Mouse (Mus musculus) midbrain, embryonic 13.5 days (tissue): ENCODE data around the gene Pld6. TPM values are rescaled to one million over a fixed set of nuclear protein-coding genes. Genes with fewer than 3 reads are reported as not detected.
"Not testable (repeated sequence)": the region's sequence is repeated elsewhere in the genome, so short reads cannot be mapped to it uniquely, and the experiment has no call there.

Experiments used
- ATAC-seq: fragments of 200-750 bp; cut with Nextera tagmentation; 2 replicates; pipeline ENCODE4 v1.8.0; 2017; ENCODE audit warnings: mild to moderate bottlenecking, moderate TSS enrichment, moderate library complexity
- H3K27ac ChIP-seq: fragments of 300-500 bp; sonication (generic); 2 replicates; pipeline ENCODE4 v1.5.1; 2015; ENCODE audit warnings: inconsistent platforms, mild to moderate bottlenecking, moderate library complexity
- H3K27me3 ChIP-seq: fragments of 300-500 bp; sonication (generic); 2 replicates; pipeline ENCODE4 v1.6.1; 2015; ENCODE audit warnings: mild to moderate bottlenecking, inconsistent platforms
- H3K36me3 ChIP-seq: fragments of 300-500 bp; sonication (generic); 2 replicates; pipeline ENCODE4 v1.6.1; 2015; ENCODE audit warnings: mild to moderate bottlenecking, inconsistent platforms
- H3K4me1 ChIP-seq: fragments of 300-500 bp; sonication (generic); replicated peaks from 2 replicates; pipeline ENCODE4 v1.6.1; 2015; ENCODE audit warnings: inconsistent platforms
- H3K4me2 ChIP-seq: fragments of 300-500 bp; sonication (generic); replicated peaks from 2 replicates; pipeline ENCODE4 v1.6.1; 2015; ENCODE audit warnings: moderate library complexity, mild to moderate bottlenecking, inconsistent platforms
- H3K4me3 ChIP-seq: fragments of 300-500 bp; sonication (generic); replicated peaks from 2 replicates; pipeline ENCODE4 v1.5.1; 2015; ENCODE audit warnings: mild to moderate bottlenecking, inconsistent platforms
- H3K9ac ChIP-seq: fragments of 300-500 bp; sonication (generic); replicated peaks from 2 replicates; pipeline ENCODE4 v1.6.1; 2015; ENCODE audit warnings: mild to moderate bottlenecking, inconsistent platforms
- H3K9me3 ChIP-seq: fragments of 300-500 bp; sonication (generic); 2 replicates; pipeline ENCODE4 v1.6.1; 2016; ENCODE audit warnings: mild to moderate bottlenecking, inconsistent platforms
- WGBS: fragments of 180-500 bp; shearing (Covaris S2); methylation state at CpG from one replicate; pipeline ENCODE4 v1.1.7; 2015; 5-methylcytosine and 5-hydroxymethylcytosine counted together
- polyA plus RNA-seq: library from polyadenylated mRNA; unstranded; fragments of >200 nt; fragmentation: Nextera tagmentation; extraction: Ambion mirVana; gene quantifications from 2 replicates; pipeline ENCODE4 v1.2.1, GENCODE M21; 2015

The Pld6 gene
- polyA plus RNA-seq, 1 experiment from 2014 or later = 2.7 TPM

DNA sequence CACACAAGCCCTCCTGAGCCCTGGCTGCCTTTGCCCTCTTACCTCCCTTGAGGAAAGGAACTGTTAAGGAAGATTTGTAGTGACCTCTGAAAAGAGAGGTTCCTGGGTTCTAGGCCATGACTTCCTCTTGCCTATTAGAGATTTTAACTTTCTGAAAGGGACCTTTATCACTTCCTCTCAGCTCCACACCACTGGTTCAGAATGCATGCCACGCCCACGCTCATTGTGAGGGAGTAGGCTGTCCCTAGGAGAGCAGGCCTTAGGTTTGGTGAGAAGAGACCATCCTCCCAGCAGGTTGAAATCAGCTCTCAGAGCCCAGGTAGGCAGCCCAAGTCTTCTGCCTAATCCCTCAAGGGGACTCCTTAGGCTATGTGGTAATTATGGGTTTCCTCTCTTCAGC is 47.4 kb downstream of the Pld6 start:
- ATAC-seq = no peak
- Histone ChIP-seq H3K9me3 (no peaks in the 10 kb centered on the region), H3K4me2 (no peak overlapping the region), H3K4me1 (no peaks in the 10 kb centered on the region), H3K27me3 (no peaks in the 10 kb centered on the region), H3K27ac (no peak overlapping the region), H3K4me3 (no peak overlapping the region), H3K36me3 (peaks cover 95% of the 10 kb centered on the region), H3K9ac (no peak overlapping the region)
- WGBS = 87% methylated on average over 2 of the region's 2 CpGs

GRCm38 (mm10) chr11:59737250-59737649 is 50.2 kb downstream of the Pld6 start:
- no peaks in the 10 kb centered on the region for H3K27me3 ChIP-seq
- ATAC-seq = no peak
- H3K27ac ChIP-seq = no peak overlapping the region
- H3K4me1 ChIP-seq = no peaks in the 10 kb centered on the region; the same call in 1 of the 2 replicates
- no peak overlapping the region for H3K4me3 ChIP-seq
- no peak overlapping the region for H3K9ac ChIP-seq
- H3K9me3 ChIP-seq = no peaks in the 10 kb centered on the region
- peaks cover 77% of the 10 kb centered on the region for H3K36me3 ChIP-seq
- H3K4me2 ChIP-seq = no peak overlapping the region
- WGBS = 97% methylated on average over 12 of the region's 12 CpGs

- H3K4me3 ChIP-seq, H3K9me3 ChIP-seq, H3K4me1 ChIP-seq, H3K9ac ChIP-seq, H3K4me2 ChIP-seq, H3K27me3 ChIP-seq, ATAC-seq, H3K27ac ChIP-seq: not testable (repeated sequence)
- WGBS = 93% methylated on average over 4 of the region's 4 CpGs
- H3K36me3 ChIP-seq = peaks cover 75% of the 10 kb centered on the region
Observed at GRCm38 (mm10) chr11:59735938-59736337, 51.5 kb downstream of the Pld6 start.

- Histone ChIP-seq H3K27me3 (no peaks in the 10 kb centered on the region), H3K36me3 (peaks cover 75% of the 10 kb centered on the region), H3K4me1 (no peaks in the 10 kb centered on the region; the same call in 1 of the 2 replicates), H3K27ac (no peak overlapping the region), H3K4me2 (no peak overlapping the region), H3K9ac (no peak overlapping the region), H3K4me3 (no peak overlapping the region), H3K9me3 (no peaks in the 10 kb centered on the region)
- ATAC-seq = no peak
- 97% methylated on average over 1 of the region's 1 CpGs for WGBS
Observed at GRCm38 (mm10) chr11:59734335-59734734, 53.1 kb downstream of the Pld6 start.

Other genes starting within 250 kb of the Pld6 start
- gene Nlrp3, start 246.1 kb downstream of the Pld6 start, polyA plus RNA-seq = 0.04 and 0.21 TPM in 2 replicates
- gene Olfr222, start 211.4 kb downstream of the Pld6 start, polyA plus RNA-seq = not detected in 2 replicates
- not detected in 2 replicates for gene Olfr223, start 194.4 kb downstream of the Pld6 start, polyA plus RNA-seq
- 37.1 and 39.3 TPM in 2 replicates for gene Mprip, start 126.3 kb downstream of the Pld6 start, polyA plus RNA-seq
- 38.4 and 41.7 TPM in 2 replicates for gene Flcn, start 22.4 kb upstream of the Pld6 start, polyA plus RNA-seq
- 58.6 and 60.5 TPM in 2 replicates for gene Nt5m, start 51.8 kb upstream of the Pld6 start, polyA plus RNA-seq
- 218 and 223 TPM in 2 replicates for gene Cops3, start 52.2 kb upstream of the Pld6 start, polyA plus RNA-seq
- gene Med9, start 160.6 kb upstream of the Pld6 start, polyA plus RNA-seq = 34.1 and 34.9 TPM in 2 replicates
- gene Rasd1, start 177.3 kb upstream of the Pld6 start, polyA plus RNA-seq = 0.72 and 1.3 TPM in 2 replicates